Mouse (Mus musculus) intestine, embryonic 14.5 days (tissue): ENCODE measurements at regions not wholly inside any gene's neighbourhood (a gene's known extent, or its start where the extent isn't known, plus 50 kb on each side); places are given as distances from the start of the nearest gene placed in this dataset.

Source experiments
- ATAC-seq: fragments of 200-750 bp; cut with Nextera tagmentation; replicated peaks from 2 replicates; pipeline ENCODE4 v1.8.0; 2017; ENCODE audit warnings: low read depth, moderate number of reproducible peaks, moderate TSS enrichment, moderate library complexity; ENCODE audit not compliant: low FRiP score, low TSS enrichment
- DNase-seq: peaks from one replicate; pipeline ENCODE4 v3.0.0-alpha.2; 2018; ENCODE audit warnings: low spot score
- H3K27ac ChIP-seq: fragments of 300-500 bp; sonication (generic); 2 replicates; pipeline ENCODE4 v1.5.1; 2014; ENCODE audit warnings: low read depth, mild to moderate bottlenecking, control low read depth
- H3K27me3 ChIP-seq: fragments of 300-500 bp; sonication (generic); replicated peaks from 2 replicates; pipeline ENCODE4 v1.6.1; 2014; ENCODE audit warnings: low read length, control low read depth; ENCODE audit not compliant: control insufficient read depth, insufficient read depth
- H3K36me3 ChIP-seq: fragments of 300-500 bp; sonication (generic); 2 replicates; pipeline ENCODE4 v1.6.1; 2014; ENCODE audit warnings: low read length, control low read depth; ENCODE audit not compliant: control insufficient read depth, insufficient read depth
- H3K4me1 ChIP-seq: fragments of 300-500 bp; sonication (generic); replicated peaks from 2 replicates; pipeline ENCODE4 v1.6.1; 2014; ENCODE audit warnings: low read length, control low read depth, mixed read lengths; ENCODE audit not compliant: control insufficient read depth, insufficient read depth
- H3K4me2 ChIP-seq: fragments of 300-500 bp; sonication (generic); 2 replicates; pipeline ENCODE4 v1.6.1; 2014; ENCODE audit warnings: low read length
- H3K4me3 ChIP-seq: fragments of 300-500 bp; sonication (generic); 2 replicates; pipeline ENCODE4 v1.5.1; 2014; ENCODE audit warnings: low read depth, low read length, control low read depth, mixed read lengths
- H3K9ac ChIP-seq: fragments of 300-500 bp; sonication (generic); 2 replicates; pipeline ENCODE4 v1.6.1; 2014; ENCODE audit warnings: mild to moderate bottlenecking, low read length
- H3K9me3 ChIP-seq: fragments of 300-500 bp; sonication (generic); 2 replicates; pipeline ENCODE4 v1.6.1; 2016; ENCODE audit warnings: low read length, control low read depth; ENCODE audit not compliant: control insufficient read depth
- whole genome bisulfite sequencing: fragments of 180-500 bp; shearing (Covaris S2); extraction: QIAGEN DNeasy Blood & Tissue Kit; methylation state at CpG from one replicate; pipeline ENCODE4 v1.1.7; 2014; 5-methylcytosine and 5-hydroxymethylcytosine counted together

DNA sequence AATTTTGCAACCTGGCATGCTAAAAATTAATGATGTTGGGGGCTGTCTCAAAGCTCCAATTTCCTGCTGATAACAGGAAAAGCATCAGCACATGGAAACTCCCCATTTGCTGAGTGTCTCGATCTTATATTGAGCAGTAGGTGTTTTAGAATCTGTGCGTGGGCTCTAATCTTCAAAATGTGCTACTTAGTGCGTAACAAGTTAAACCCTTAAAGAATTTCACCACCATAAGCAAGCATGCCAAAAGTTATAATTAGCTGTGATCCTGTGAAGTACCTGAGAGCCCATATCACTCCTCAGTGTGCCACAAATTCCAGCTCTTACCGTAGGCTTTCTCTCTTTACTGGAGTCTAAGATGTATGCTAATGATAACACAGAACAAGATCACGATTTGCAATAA is 137.5 kb upstream of the Rgmb start:
- peaks cover 3% of the 10 kb centered on the region; the same call in 1 of the 2 replicates for H3K4me1 ChIP-seq
- no peak overlapping the region for H3K4me3 ChIP-seq
- H3K9ac ChIP-seq = no peak overlapping the region
- H3K27me3 ChIP-seq = no peaks in the 10 kb centered on the region
- no peaks in the 10 kb centered on the region for H3K36me3 ChIP-seq
- DNase-seq (no peak), ATAC-seq (no peak)
- no peak overlapping the region for H3K27ac ChIP-seq
- H3K4me2 ChIP-seq = no peak overlapping the region
- H3K9me3 ChIP-seq = no peaks in the 10 kb centered on the region
- WGBS = 85% methylated on average over 5 of the region's 5 CpGs

DNA sequence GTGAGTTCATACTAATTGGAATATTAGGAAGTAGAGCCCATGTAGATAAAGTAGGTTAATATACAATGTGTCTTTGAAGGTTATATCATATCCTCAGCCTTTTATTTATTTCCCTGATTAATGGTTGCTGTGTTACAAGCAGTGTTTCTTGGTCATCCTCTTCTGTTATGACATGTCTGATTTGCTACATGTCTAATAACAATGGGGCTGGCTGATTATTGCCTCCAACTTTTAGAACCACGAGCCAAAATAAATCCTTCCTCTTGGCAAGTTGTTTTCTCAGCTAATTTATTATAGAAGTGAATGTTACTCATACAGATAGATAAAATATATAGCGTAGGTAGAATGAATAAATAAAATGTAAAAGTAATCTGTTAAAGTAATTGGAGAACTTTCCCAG is 124.8 kb upstream of the Rgmb start:
- Histone ChIP-seq H3K9ac (no peak overlapping the region), H3K36me3 (no peaks in the 10 kb centered on the region), H3K27me3 (no peaks in the 10 kb centered on the region), H3K9me3 (0 out of 2 replicates have a peak, but pooled peaks cover 2% of the 10 kb centered on the region), H3K27ac (no peak overlapping the region), H3K4me1 (no peaks in the 10 kb centered on the region), H3K4me3 (no peak overlapping the region), H3K4me2 (no peak overlapping the region)
- no peak for DNase-seq
- 76% methylated on average over 2 of the region's 2 CpGs for WGBS
- ATAC-seq = no peak

DNA sequence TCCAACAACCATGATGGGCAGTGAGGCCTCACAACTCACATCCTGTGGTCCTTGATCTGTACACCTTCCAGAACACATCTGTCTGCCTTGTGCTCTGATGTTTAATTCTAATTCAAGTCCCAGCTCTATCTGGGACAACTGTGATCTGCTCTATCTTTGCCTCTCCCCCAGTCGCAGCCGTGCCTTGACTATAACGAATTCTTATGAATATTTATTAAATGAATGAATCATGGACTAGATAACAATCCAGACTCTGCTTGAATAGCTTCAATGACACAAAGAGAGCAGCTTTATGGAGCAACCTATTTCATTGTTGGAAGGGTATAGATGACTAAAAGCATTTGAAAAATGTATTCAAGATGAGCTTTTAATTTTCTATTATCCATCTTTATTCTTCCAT is 120.8 kb upstream of the Rgmb start:
- WGBS = 84% methylated on average over 3 of the region's 3 CpGs

DNA sequence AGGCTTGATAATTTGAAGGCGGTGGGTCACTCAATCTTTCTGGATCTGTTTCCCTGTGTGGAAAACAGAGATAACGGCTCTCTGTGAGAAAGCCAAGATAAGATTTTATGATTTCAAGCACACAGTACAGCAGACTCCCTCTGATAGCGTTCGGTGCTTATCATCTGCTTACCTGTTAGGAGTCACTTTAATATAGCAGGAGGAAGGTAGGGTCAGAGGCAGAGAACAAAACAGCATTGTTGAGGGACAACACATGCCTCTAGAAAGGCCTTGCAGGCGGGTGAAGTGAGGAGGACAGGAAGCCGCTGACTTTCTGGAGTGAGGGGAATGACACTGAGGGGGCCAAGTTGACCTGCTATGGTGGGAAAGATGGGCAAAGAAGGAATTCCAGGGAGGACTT is 118.9 kb upstream of the Rgmb start:
- Histone ChIP-seq H3K4me3 (no peak overlapping the region), H3K27me3 (no peaks in the 10 kb centered on the region), H3K36me3 (no peaks in the 10 kb centered on the region), H3K4me1 (no peaks in the 10 kb centered on the region), H3K4me2 (no peak overlapping the region), H3K9ac (no peak overlapping the region), H3K27ac (no peak overlapping the region), H3K9me3 (0 out of 2 replicates have a peak, but pooled peaks cover 2% of the 10 kb centered on the region)
- WGBS = 55% methylated on average over 6 of the region's 6 CpGs
- DNase-seq (no peak), ATAC-seq (peak; percentile 43; the same call in 1 of the 2 replicates)

More for the DNA sequence above, 120.8 kb upstream of the Rgmb start:
- Histone ChIP-seq H3K9me3 (0 out of 2 replicates have a peak, but pooled peaks cover 2% of the 10 kb centered on the region), H3K27ac (no peak overlapping the region), H3K4me3 (no peak overlapping the region), H3K36me3 (no peaks in the 10 kb centered on the region), H3K9ac (no peak overlapping the region), H3K27me3 (no peaks in the 10 kb centered on the region), H3K4me2 (no peak overlapping the region), H3K4me1 (no peaks in the 10 kb centered on the region)
- no peak for ATAC-seq
- no peak for DNase-seq

GRCm38 (mm10) chr17:15942378-15942777 is 111.5 kb upstream of the Rgmb start:
- Histone ChIP-seq H3K9me3 (no peaks in the 10 kb centered on the region), H3K4me3 (no peak overlapping the region), H3K4me1 (no peaks in the 10 kb centered on the region), H3K36me3 (no peaks in the 10 kb centered on the region), H3K27ac (no peak overlapping the region), H3K27me3 (no peaks in the 10 kb centered on the region), H3K4me2 (no peak overlapping the region), H3K9ac (no peak overlapping the region)
- DNase-seq = no peak
- no peak for ATAC-seq
- 56% methylated on average over 4 of the region's 4 CpGs for WGBS

- no peak for DNase-seq
- Histone ChIP-seq H3K27me3 (no peaks in the 10 kb centered on the region), H3K4me3 (no peak overlapping the region), H3K9me3 (no peaks in the 10 kb centered on the region), H3K27ac (no peak overlapping the region), H3K9ac (no peak overlapping the region), H3K4me2 (no peak overlapping the region), H3K36me3 (no peaks in the 10 kb centered on the region), H3K4me1 (no peaks in the 10 kb centered on the region)
- peak; percentile 58; the same call in 1 of the 2 replicates for ATAC-seq
- WGBS = 43% methylated on average over 4 of the region's 4 CpGs
Observed at GRCm38 (mm10) chr17:15918609-15919008, 87.8 kb upstream of the Rgmb start.

DNA sequence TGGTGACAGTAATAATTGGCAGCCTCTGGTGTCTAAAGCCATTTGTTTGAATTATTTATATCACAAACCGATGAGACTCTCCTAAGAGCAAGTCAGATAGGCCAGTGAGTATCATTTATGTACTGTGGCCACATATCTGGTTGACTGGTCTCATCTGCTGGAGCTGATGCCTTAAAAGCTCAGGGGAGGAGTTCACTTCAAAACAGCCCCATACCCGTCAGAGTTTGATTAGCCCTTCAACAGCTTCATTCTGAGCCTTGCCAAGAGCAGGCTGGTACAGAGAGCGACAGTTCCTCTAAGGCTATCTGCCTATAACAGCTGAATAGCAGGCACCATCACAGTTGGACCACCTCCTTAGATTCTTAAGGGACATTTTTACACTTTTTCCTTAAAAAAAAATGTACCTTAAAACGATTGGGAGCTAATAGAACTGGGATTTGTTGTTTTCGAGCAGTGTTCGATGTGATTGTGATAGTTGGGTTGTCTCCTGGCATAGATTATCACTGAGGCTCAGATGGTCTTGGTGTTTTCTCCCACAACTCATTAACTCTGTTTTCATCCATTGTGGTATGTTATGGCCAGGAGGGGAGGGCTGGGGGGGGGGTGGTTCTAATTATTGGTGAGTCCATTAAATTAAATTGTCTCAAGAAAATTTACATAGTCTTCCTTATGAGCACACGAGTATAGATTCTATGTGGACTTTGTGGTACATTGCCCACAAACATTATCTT is 68.0 kb upstream of the Rgmb start:
- ATAC-seq = no peak
- no peak overlapping the region for H3K9ac ChIP-seq
- no peak overlapping the region for H3K27ac ChIP-seq
- H3K4me2 ChIP-seq = no peak overlapping the region
- H3K4me3 ChIP-seq = no peak overlapping the region
- no peak for DNase-seq
- no peaks in the 10 kb centered on the region for H3K27me3 ChIP-seq
- 81% methylated on average over 7 of the region's 7 CpGs for WGBS
- no peaks in the 10 kb centered on the region for H3K36me3 ChIP-seq
- H3K9me3 ChIP-seq = no peaks in the 10 kb centered on the region
- H3K4me1 ChIP-seq = no peaks in the 10 kb centered on the region

DNA sequence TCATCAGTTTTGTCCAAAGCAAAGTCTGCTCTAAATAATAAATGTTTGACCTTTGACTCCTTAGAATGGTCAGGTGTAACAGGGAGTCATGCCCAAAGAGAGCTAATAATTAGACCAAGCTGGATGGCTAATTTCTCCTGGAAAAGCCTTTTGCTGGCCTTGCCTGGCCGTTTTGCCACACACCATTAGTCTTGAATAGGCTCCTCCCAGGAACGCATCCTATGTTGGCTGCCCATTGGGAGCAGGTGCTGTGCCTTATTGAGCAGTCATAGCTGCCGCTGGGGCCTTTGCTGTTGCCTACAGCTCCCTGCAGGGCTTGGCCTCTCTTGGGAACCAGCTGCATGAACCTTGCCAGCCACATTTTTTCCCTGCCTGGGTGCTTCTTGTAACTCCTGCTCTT is 65.1 kb upstream of the Rgmb start:
- Histone ChIP-seq H3K27me3 (no peaks in the 10 kb centered on the region), H3K4me2 (no peak overlapping the region), H3K9me3 (no peaks in the 10 kb centered on the region), H3K4me1 (no peaks in the 10 kb centered on the region), H3K36me3 (no peaks in the 10 kb centered on the region), H3K4me3 (no peak overlapping the region), H3K27ac (no peak overlapping the region), H3K9ac (no peak overlapping the region)
- ATAC-seq (no peak), DNase-seq (no peak)
- WGBS = 65% methylated on average over 3 of the region's 3 CpGs
